Mouse (Mus musculus): ENCODE data around the gene Anapc7. TPM values are rescaled to one million over a fixed set of nuclear protein-coding genes. Genes with fewer than 3 reads are reported as not detected.
A peak's percentile ranks its signal among the peaks of the same experiment; 100 is the strongest.
"Not testable (repeated sequence)": the region's sequence is repeated elsewhere in the genome, so short reads cannot be mapped to it uniquely, and the experiment has no call there.

Gene Anapc7
- polyA plus RNA-seq, 1 experiment from 2014 or later = 20.9 TPM

DNA sequence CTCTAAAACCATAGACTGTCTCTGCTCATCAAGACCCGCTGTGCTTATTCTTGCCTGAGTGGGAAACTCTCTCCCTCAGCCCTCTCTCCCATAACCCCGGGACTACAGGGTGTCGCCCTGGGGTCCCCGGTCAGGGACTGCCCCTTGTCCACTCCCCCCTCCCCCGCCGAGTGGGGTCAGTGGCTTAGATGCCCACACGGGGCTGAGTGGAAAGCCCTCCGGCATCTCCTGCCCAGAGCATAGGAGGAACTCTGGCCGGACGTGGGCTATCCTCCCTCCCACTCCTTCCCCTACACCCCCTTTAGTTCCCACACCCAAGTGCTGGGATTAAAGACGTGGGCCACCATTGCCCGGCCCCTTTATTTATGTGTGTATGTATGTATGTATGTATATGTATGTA, 6.0 kb upstream of the Anapc7 start:
- no peak overlapping the region for H3K9ac ChIP-seq (ENCODE audit: low read depth, low read length)
- H3K4me1 ChIP-seq (ENCODE audit: control insufficient read depth, insufficient read depth, low read length) = no peaks in the 10 kb centered on the region
- H3K4me2 ChIP-seq = no peak overlapping the region
- no peak overlapping the region for H3K27ac ChIP-seq (ENCODE audit: low read depth, low read length)
- no peak overlapping the region for H3K4me3 ChIP-seq (ENCODE audit: low read depth, low read length)
- WGBS (ENCODE audit: insufficient replicate concordance) = 81% methylated on average over 12 of the region's 12 CpGs
- H3K9me3 ChIP-seq (replicated peaks; ENCODE audit: control insufficient read depth, low read length) = no peaks in the 10 kb centered on the region
- ATAC-seq (replicated peaks; ENCODE audit: insufficient number of reproducible peaks, low FRiP score, low TSS enrichment) = no peak
- 0 out of 2 replicates have a peak, but pooled peaks cover 1% of the 10 kb centered on the region for H3K36me3 ChIP-seq (ENCODE audit: control insufficient read depth, insufficient read depth, low read length)
- H3K27me3 ChIP-seq (ENCODE audit: control insufficient read depth, insufficient read depth, low read length) = no peaks in the 10 kb centered on the region

DNA sequence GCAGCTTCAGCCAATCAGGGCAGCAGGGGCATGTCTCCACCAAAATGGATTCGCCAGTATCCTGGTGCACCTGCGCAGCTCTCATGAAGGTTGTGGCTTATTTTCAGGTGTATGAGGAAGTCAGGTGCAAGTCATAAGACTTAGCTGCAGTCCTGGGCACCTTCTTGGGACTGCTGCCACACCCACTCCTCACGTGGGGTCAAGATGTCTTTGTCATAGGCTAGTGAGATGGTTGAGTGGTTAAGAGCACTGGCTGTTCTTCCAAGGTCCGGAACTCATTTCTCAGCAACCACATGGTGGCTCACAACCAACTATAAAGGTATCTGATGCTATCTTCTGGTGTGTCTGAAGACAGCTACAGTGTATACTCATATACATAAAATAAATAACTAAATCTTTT, 817 bp upstream of the Anapc7 start:
- WGBS (ENCODE audit: insufficient replicate concordance) = 49% methylated on average over 4 of the region's 4 CpGs
- not testable (repeated sequence) for H3K9me3 ChIP-seq (replicated peaks; ENCODE audit: control insufficient read depth, low read length); H3K36me3 ChIP-seq (ENCODE audit: control insufficient read depth, insufficient read depth, low read length); H3K27me3 ChIP-seq (ENCODE audit: control insufficient read depth, insufficient read depth, low read length); H3K4me1 ChIP-seq (ENCODE audit: control insufficient read depth, insufficient read depth, low read length); H3K27ac ChIP-seq (ENCODE audit: low read depth, low read length); H3K9ac ChIP-seq (ENCODE audit: low read depth, low read length); H3K4me3 ChIP-seq (ENCODE audit: low read depth, low read length); H3K4me2 ChIP-seq; ATAC-seq (replicated peaks; ENCODE audit: insufficient number of reproducible peaks, low FRiP score, low TSS enrichment)

DNA sequence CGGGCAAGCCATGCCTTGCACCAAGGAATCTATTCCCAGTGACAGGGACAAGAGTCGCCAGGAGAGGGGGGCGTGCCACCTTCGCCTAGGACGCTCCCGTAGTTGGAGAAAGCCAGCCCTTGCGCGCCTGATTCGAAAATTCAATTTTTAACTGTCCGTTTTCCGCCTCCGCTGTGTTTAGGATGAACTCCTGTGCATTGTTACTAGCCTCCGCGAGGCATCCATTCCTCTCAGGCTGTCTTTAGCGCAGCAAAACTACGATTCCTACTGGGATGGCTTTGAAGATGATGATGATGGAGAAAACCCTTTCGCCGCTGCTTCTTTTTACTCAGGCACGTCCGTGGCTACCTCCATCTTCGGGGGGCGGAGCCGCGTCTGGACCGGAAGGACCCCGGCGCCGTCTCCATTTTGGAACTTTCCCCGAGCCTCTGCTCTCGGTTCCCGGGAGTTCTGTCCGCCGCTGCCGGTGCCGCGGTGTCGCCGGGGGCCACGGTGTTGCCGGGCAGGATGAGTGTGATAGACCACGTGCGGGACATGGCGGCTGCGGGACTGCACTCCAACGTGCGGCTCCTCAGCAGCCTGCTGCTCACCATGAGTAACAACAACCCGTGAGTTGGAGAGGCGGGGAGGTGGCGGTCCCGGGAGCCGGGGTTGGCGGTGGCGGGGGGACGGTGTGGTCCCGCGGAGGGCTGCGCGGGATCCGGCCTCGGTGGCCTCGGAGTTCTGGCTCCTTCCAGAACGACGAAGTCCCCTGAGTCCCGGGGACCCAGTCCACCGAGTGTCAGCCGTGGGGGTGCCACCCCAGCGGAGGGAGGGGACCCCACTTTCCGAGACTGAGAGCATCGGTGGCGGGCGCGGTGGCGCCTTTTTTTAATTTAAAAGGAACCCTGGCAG, 825 bp downstream of the Anapc7 start:
- Histone ChIP-seq H3K4me2 (peak overlapping the region; percentile 96), H3K36me3 (ENCODE audit: control insufficient read depth, insufficient read depth, low read length) (no peaks in the 10 kb centered on the region), H3K4me1 (ENCODE audit: control insufficient read depth, insufficient read depth, low read length) (peaks cover 9% of the 10 kb centered on the region), H3K27me3 (ENCODE audit: control insufficient read depth, insufficient read depth, low read length) (no peaks in the 10 kb centered on the region), H3K27ac (ENCODE audit: low read depth, low read length) (peak overlapping the region; percentile 84), H3K9ac (ENCODE audit: low read depth, low read length) (peak overlapping the region; percentile 98), H3K9me3 (replicated peaks; ENCODE audit: control insufficient read depth, low read length) (no peaks in the 10 kb centered on the region), H3K4me3 (ENCODE audit: low read depth, low read length) (peak overlapping the region; percentile 98)
- ATAC-seq (replicated peaks; ENCODE audit: insufficient number of reproducible peaks, low FRiP score, low TSS enrichment) = peak; percentile 79
- under 1% methylated on average over 73 of the region's 73 CpGs for WGBS (ENCODE audit: insufficient replicate concordance)

DNA sequence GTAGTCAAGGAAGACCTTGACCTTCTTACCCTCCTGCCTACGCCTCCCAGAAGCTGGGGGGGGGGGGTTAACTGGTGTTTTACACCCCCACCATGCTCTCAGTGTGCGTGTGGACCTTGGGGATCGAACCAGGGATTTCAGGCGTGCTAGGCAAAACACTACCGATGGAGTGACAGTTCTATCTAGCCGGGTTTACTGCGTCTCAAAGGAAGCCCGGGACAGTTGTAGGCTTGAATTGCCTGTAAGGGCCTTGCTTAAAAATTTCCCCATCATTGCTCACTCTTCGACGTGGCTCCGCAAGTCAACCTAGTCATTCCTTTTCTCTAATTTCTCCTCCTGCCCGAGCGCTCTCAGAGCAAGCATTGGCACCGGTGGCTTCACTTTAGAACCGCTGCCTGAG, 1.6 kb downstream of the Anapc7 start:
- Histone ChIP-seq H3K36me3 (ENCODE audit: control insufficient read depth, insufficient read depth, low read length) (peaks cover 4% of the 10 kb centered on the region), H3K4me3 (ENCODE audit: low read depth, low read length) (peak overlapping the region; percentile 98), H3K27ac (ENCODE audit: low read depth, low read length) (no peak overlapping the region; the same call in 1 of the 2 replicates), H3K27me3 (ENCODE audit: control insufficient read depth, insufficient read depth, low read length) (no peaks in the 10 kb centered on the region), H3K9me3 (replicated peaks; ENCODE audit: control insufficient read depth, low read length) (no peaks in the 10 kb centered on the region), H3K9ac (ENCODE audit: low read depth, low read length) (peak overlapping the region; percentile 98), H3K4me1 (ENCODE audit: control insufficient read depth, insufficient read depth, low read length) (peaks cover 9% of the 10 kb centered on the region), H3K4me2 (peak overlapping the region; percentile 96)
- 27% methylated on average over 15 of the region's 15 CpGs for WGBS (ENCODE audit: insufficient replicate concordance)
- ATAC-seq (replicated peaks; ENCODE audit: insufficient number of reproducible peaks, low FRiP score, low TSS enrichment) = no peak

DNA sequence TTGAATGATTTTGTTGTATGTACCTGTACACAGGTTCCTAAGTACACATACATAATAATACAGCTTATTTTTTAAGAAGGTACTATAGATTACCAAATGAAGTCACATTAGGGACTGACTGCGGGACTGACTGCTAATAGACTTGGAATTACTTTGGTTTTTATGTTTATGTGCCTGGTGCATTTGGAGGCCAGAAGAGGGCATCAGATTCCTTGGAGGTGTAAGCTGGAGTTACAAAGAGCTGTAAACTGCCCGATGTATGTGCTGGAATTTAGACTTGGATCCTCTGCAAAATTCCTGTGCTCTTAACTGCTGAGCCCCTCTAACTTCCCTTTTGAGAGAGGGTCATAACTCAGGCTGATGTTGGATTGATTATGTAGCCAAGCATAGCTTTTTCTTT, 4.1 kb downstream of the Anapc7 start:
- Histone ChIP-seq H3K4me3 (ENCODE audit: low read depth, low read length) (no peak overlapping the region), H3K9me3 (replicated peaks; ENCODE audit: control insufficient read depth, low read length) (no peaks in the 10 kb centered on the region), H3K9ac (ENCODE audit: low read depth, low read length) (no peak overlapping the region), H3K4me1 (ENCODE audit: control insufficient read depth, insufficient read depth, low read length) (peaks cover 9% of the 10 kb centered on the region), H3K4me2 (no peak overlapping the region), H3K27me3 (ENCODE audit: control insufficient read depth, insufficient read depth, low read length) (no peaks in the 10 kb centered on the region), H3K27ac (ENCODE audit: low read depth, low read length) (no peak overlapping the region), H3K36me3 (ENCODE audit: control insufficient read depth, insufficient read depth, low read length) (peaks cover 25% of the 10 kb centered on the region)
- 81% methylated on average over 2 of the region's 2 CpGs for WGBS (ENCODE audit: insufficient replicate concordance)
- no peak for ATAC-seq (replicated peaks; ENCODE audit: insufficient number of reproducible peaks, low FRiP score, low TSS enrichment)

DNA sequence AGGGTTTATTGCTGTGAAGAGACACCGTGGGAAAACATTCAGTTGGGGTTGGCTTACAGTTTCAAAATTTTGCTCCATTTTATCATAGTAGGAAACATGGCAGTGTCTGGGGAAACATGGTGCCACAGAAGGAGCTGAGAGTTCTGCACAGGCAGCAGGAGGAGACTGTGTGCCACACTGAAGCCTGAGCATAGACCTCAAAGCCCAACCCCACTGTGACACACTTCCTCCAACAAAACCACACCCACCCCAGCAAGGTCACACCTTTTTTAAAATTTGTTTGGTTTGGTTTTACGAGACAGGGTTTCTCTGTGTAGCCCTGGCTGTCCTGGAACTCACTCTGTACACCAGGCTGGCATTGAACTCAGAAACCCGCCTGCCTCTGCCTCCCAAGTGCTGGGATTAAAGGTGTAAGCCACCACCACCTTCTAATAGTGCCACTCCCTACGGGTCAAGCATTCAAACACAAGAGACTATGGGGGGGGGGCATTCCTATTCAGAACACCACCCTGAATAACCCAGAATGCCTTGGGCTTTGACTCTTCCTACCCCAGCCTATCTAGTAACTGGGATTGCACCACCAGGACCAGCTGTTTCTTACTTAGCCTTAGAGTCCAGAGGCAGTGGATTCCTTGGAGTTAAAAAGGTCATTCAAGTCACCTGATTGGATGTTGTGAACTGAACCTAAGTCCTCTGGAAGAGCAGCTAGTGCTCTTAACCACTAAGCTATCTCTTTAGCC, 8.7 kb downstream of the Anapc7 start:
- H3K27me3 ChIP-seq (ENCODE audit: control insufficient read depth, insufficient read depth, low read length) = no peaks in the 10 kb centered on the region
- no peak overlapping the region for H3K4me3 ChIP-seq (ENCODE audit: low read depth, low read length)
- no peak overlapping the region for H3K4me2 ChIP-seq
- ATAC-seq (replicated peaks; ENCODE audit: insufficient number of reproducible peaks, low FRiP score, low TSS enrichment) = no peak
- no peak overlapping the region for H3K9ac ChIP-seq (ENCODE audit: low read depth, low read length)
- no peaks in the 10 kb centered on the region for H3K9me3 ChIP-seq (replicated peaks; ENCODE audit: control insufficient read depth, low read length)
- no peak overlapping the region for H3K27ac ChIP-seq (ENCODE audit: low read depth, low read length)
- no peaks in the 10 kb centered on the region for H3K4me1 ChIP-seq (ENCODE audit: control insufficient read depth, insufficient read depth, low read length)
- H3K36me3 ChIP-seq (ENCODE audit: control insufficient read depth, insufficient read depth, low read length) = peaks cover 46% of the 10 kb centered on the region
- WGBS (ENCODE audit: insufficient replicate concordance) = 90% methylated on average over 4 of the region's 4 CpGs

DNA sequence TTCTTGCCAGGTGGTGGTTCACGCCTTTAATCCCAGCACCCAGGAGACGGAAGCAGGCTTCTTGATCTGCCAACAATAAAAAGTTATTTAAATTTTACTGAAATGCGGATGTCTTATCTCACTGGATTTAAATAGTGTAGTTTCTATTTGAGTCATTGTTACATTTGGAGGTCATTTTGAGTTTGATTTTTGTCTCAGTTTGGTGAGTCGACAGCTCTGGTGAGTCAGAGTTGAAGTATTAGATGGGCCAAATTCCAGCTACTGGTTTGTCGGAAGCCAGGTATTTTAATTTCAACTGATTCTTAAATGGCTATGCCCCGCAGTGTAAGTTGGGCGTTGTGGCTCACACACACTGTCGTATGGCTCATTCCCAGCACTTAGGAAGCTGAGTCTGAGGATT, 9.7 kb downstream of the Anapc7 start:
- WGBS (ENCODE audit: insufficient replicate concordance) = 90% methylated on average over 8 of the region's 8 CpGs
- H3K4me1 ChIP-seq (ENCODE audit: control insufficient read depth, insufficient read depth, low read length) = no peaks in the 10 kb centered on the region
- no peak overlapping the region for H3K4me3 ChIP-seq (ENCODE audit: low read depth, low read length)
- H3K4me2 ChIP-seq = no peak overlapping the region
- H3K27me3 ChIP-seq (ENCODE audit: control insufficient read depth, insufficient read depth, low read length) = no peaks in the 10 kb centered on the region
- no peaks in the 10 kb centered on the region for H3K9me3 ChIP-seq (replicated peaks; ENCODE audit: control insufficient read depth, low read length)
- H3K27ac ChIP-seq (ENCODE audit: low read depth, low read length) = no peak overlapping the region
- H3K36me3 ChIP-seq (ENCODE audit: control insufficient read depth, insufficient read depth, low read length) = peaks cover 51% of the 10 kb centered on the region
- no peak for ATAC-seq (replicated peaks; ENCODE audit: insufficient number of reproducible peaks, low FRiP score, low TSS enrichment)
- H3K9ac ChIP-seq (ENCODE audit: low read depth, low read length) = no peak overlapping the region

DNA sequence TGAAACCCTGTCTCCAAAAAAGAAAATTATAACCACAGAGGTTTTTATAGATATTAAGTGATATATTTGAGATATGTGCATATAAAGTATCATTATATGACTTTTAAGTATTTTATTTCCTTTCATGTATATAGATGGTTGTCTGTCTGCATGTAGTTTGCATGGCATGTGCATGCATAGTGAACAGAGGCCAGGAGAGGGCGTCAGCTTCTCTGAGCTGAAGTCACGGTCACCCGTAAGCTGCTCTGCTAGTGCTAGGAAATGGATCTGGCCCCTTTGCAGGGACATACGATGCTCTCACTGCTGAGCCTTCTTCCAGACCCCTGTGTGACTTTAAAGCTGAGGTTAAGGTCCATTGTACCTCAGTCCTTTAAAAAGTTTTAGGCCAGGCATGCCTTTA, 13.0 kb downstream of the Anapc7 start:
- ATAC-seq (replicated peaks; ENCODE audit: insufficient number of reproducible peaks, low FRiP score, low TSS enrichment) = no peak
- Histone ChIP-seq H3K36me3 (ENCODE audit: control insufficient read depth, insufficient read depth, low read length) (peaks cover 66% of the 10 kb centered on the region), H3K27me3 (ENCODE audit: control insufficient read depth, insufficient read depth, low read length) (no peaks in the 10 kb centered on the region), H3K27ac (ENCODE audit: low read depth, low read length) (no peak overlapping the region), H3K9me3 (replicated peaks; ENCODE audit: control insufficient read depth, low read length) (no peaks in the 10 kb centered on the region), H3K4me3 (ENCODE audit: low read depth, low read length) (no peak overlapping the region), H3K9ac (ENCODE audit: low read depth, low read length) (no peak overlapping the region), H3K4me1 (ENCODE audit: control insufficient read depth, insufficient read depth, low read length) (no peaks in the 10 kb centered on the region), H3K4me2 (no peak overlapping the region)
- WGBS (ENCODE audit: insufficient replicate concordance) = 83% methylated on average over 4 of the region's 4 CpGs

Data from heart, embryonic 11.5 days (tissue).